31 mouse cellular contexts compared by ENCODE assay signal in the genomic region with DNA sequence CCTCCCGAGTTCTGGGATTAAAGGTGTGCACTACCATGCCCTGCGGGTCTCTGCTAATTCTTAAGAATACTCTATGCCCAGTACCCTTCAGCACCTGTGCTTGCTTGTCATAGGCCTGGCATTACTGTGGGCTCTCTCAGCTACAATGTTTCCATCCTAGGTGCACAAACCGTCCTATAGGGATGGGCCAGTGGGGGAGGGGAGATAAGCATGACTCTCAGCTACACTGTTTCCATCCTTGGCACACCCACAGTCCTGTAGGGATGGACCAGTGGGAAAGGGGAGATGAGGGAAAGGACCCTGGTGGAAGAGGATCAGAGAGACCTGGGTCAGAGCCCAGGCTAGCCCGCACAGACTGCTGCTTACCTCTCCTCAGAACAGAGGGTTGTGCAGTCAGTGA. TPM values are rescaled to one million over a fixed set of nuclear protein-coding genes. Genes with fewer than 3 reads are reported as not detected.
DNase-seq lines count a peak whose midpoint lies in the region; ATAC-seq and TF ChIP-seq lines count a peak whose summit lies in the region.
"Had no signal": no experiment of that assay in that cellular context is flagged by ENCODE, and none has a peak within 500 bp of the region (broad histone marks: within the 10 kb centered on the region; RNA-seq: fewer than 3 reads in every experiment).

No protein-coding gene starts in this region.

- DNase-seq in R1 (ENCODE audit: low read depth, low spot score): peak; percentile 40
- DNase-seq in testis, postnatal 14 days (ENCODE audit: low spot score): peak; percentile 84
- no peak for DNase-seq in forebrain, embryonic 11.5 days (ENCODE audit: low spot score)
- DNase-seq in hindbrain, postnatal 0 days (ENCODE audit: low spot score): no peak
- DNase-seq in retina, postnatal 1 day: no peak
- DNase-seq: adrenal gland, adult 2 months; adrenal gland, postnatal 10 days; adrenal gland, postnatal 25 days; cerebellum, adult 11 months; cerebellum, adult 18-20 months; cerebellum, adult 8-10 months; cerebellum, adult 9-11 months; cerebellum, postnatal 14 days; cerebellum, postnatal 36 days; embryo, embryonic 11 days; forebrain, postnatal 0 days had no signal

- H3K4me1 ChIP-seq in E14TG2a.4 (replicated peaks; ENCODE audit: low read depth, low read length): peaks cover 86% of the 10 kb centered on the region
- H3K4me1 ChIP-seq in ES-Bruce4 (ENCODE audit: control insufficient read depth, insufficient read depth, low read length): peaks cover 2% of the 10 kb centered on the region
- no peaks in the 10 kb centered on the region for H3K4me1 ChIP-seq in forebrain, embryonic 11.5 days (replicated peaks; ENCODE audit: control insufficient read depth, insufficient read depth, low read length)
- no peaks in the 10 kb centered on the region for H3K4me1 ChIP-seq in hindbrain, postnatal 0 days (ENCODE audit: insufficient read depth, low read length)
- H3K4me1 ChIP-seq: forebrain, embryonic 13.5 days; forebrain, embryonic 15.5 days had no signal

- H3K9me3 ChIP-seq in E14TG2a.4 (ENCODE audit: low read length) (no peaks in the 10 kb centered on the region), ES-Bruce4 (replicated peaks; ENCODE audit: control insufficient read depth, insufficient read depth, low read length, poor library complexity, severe bottlenecking) (no peaks in the 10 kb centered on the region)
- H3K9me3 ChIP-seq in forebrain, embryonic 11.5 days (ENCODE audit: control insufficient read depth, low read length): no peaks in the 10 kb centered on the region
- H3K9me3 ChIP-seq in hindbrain, postnatal 0 days (ENCODE audit: low read length): no peaks in the 10 kb centered on the region
- H3K9me3 ChIP-seq: embryonic facial prominence, embryonic 13.5 days; embryonic facial prominence, embryonic 15.5 days; forebrain, embryonic 10.5 days; forebrain, embryonic 13.5 days; forebrain, embryonic 15.5 days; G1E had no signal

- WGBS in forebrain, embryonic 11.5 days: 87% methylated on average over 4 of the region's 4 CpGs
- 89% methylated on average over 4 of the region's 4 CpGs for WGBS in hindbrain, postnatal 0 days

- H3K4me3 ChIP-seq in E14TG2a.4 (replicated peaks; ENCODE audit: low read length) (peak overlapping the region; percentile 86), ES-Bruce4 (ENCODE audit: low read depth, low read length) (peak overlapping the region; percentile 60)
- no peak overlapping the region for H3K4me3 ChIP-seq in forebrain, embryonic 11.5 days (ENCODE audit: low read depth, low read length)
- no peak overlapping the region for H3K4me3 ChIP-seq in hindbrain, postnatal 0 days (ENCODE audit: low read length)
- H3K4me3 ChIP-seq: embryonic facial prominence, embryonic 13.5 days; embryonic facial prominence, embryonic 15.5 days; erythroblast, embryonic 14.5 days; forebrain, embryonic 10.5 days; forebrain, embryonic 13.5 days; forebrain, embryonic 15.5 days had no signal

- no peak overlapping the region for H3K27ac ChIP-seq in ES-Bruce4 (ENCODE audit: insufficient read depth, low read length)
- no peak overlapping the region for H3K27ac ChIP-seq in forebrain, embryonic 11.5 days (ENCODE audit: low read depth, low read length)
- H3K27ac ChIP-seq in hindbrain, postnatal 0 days: no peak overlapping the region
- H3K27ac ChIP-seq: embryonic facial prominence, embryonic 13.5 days; embryonic facial prominence, embryonic 15.5 days; forebrain, embryonic 10.5 days; forebrain, embryonic 13.5 days; forebrain, embryonic 15.5 days had no signal

- H3K36me3 ChIP-seq in E14TG2a.4 (ENCODE audit: insufficient read depth, low read length) (peaks cover 74% of the 10 kb centered on the region), ES-Bruce4 (ENCODE audit: control insufficient read depth, insufficient read depth, low read length, poor library complexity, severe bottlenecking) (no peaks in the 10 kb centered on the region)
- H3K36me3 ChIP-seq in forebrain, embryonic 11.5 days (ENCODE audit: control insufficient read depth, insufficient read depth, low read length): no peaks in the 10 kb centered on the region
- H3K36me3 ChIP-seq in hindbrain, postnatal 0 days (ENCODE audit: insufficient read depth, low read length): no peaks in the 10 kb centered on the region
- H3K36me3 ChIP-seq: embryonic facial prominence, embryonic 13.5 days; embryonic facial prominence, embryonic 15.5 days; forebrain, embryonic 10.5 days; forebrain, embryonic 15.5 days; G1E had no signal

- H3K9ac ChIP-seq in ES-Bruce4 (ENCODE audit: low read depth, poor library complexity, severe bottlenecking): no peak overlapping the region
- no peak overlapping the region for H3K9ac ChIP-seq in forebrain, embryonic 11.5 days (ENCODE audit: low read length)
- no peak overlapping the region for H3K9ac ChIP-seq in hindbrain, postnatal 0 days (replicated peaks; ENCODE audit: low read length)
- H3K9ac ChIP-seq: embryonic facial prominence, embryonic 13.5 days; embryonic facial prominence, embryonic 15.5 days; forebrain, embryonic 13.5 days; forebrain, embryonic 15.5 days; forebrain, postnatal 0 days had no signal

- no peak overlapping the region for H3K4me2 ChIP-seq in forebrain, embryonic 11.5 days (ENCODE audit: low read depth, low read length, severe bottlenecking)
- no peak overlapping the region for H3K4me2 ChIP-seq in hindbrain, postnatal 0 days (ENCODE audit: low read depth, low read length)
- H3K4me2 ChIP-seq: embryonic facial prominence, embryonic 13.5 days; embryonic facial prominence, embryonic 15.5 days; forebrain, embryonic 13.5 days; forebrain, embryonic 15.5 days had no signal

- H3K27me3 ChIP-seq in E14TG2a.4 (ENCODE audit: insufficient read depth, low read length) (0 out of 2 replicates have a peak, but pooled peaks cover 5% of the 10 kb centered on the region), ES-Bruce4 (ENCODE audit: control insufficient read depth, insufficient read depth, low read length, poor library complexity, severe bottlenecking) (no peaks in the 10 kb centered on the region)
- H3K27me3 ChIP-seq in forebrain, embryonic 11.5 days (ENCODE audit: control insufficient read depth, insufficient read depth, low read length): no peaks in the 10 kb centered on the region
- H3K27me3 ChIP-seq in hindbrain, postnatal 0 days (ENCODE audit: insufficient read depth, low read length): no peaks in the 10 kb centered on the region
- H3K27me3 ChIP-seq: embryonic facial prominence, embryonic 13.5 days; embryonic facial prominence, embryonic 15.5 days; forebrain, embryonic 15.5 days had no signal

- ATAC-seq in forebrain, embryonic 11.5 days (replicated peaks; ENCODE audit: low FRiP score): no peak
- no peak for ATAC-seq in hindbrain, postnatal 0 days
- ATAC-seq: forebrain, embryonic 13.5 days; forebrain, embryonic 15.5 days; forebrain, postnatal 0 days; Patski had no signal

- TF ChIP-seq CTCF in E14TG2a.4 (conservative IDR thresholded peaks at IDR 0.05; ENCODE audit: low read length) (no peak), ES-Bruce4 (IDR thresholded peaks at IDR 0.05; ENCODE audit: low read depth, low read length) (no peak)
- TF ChIP-seq CTCF in hindbrain, postnatal 0 days (IDR thresholded peaks at IDR 0.05; ENCODE audit: low read depth): no peak

- no peak for TF ChIP-seq POLR2A in ES-Bruce4 (IDR thresholded peaks at IDR 0.05; ENCODE audit: insufficient read depth, low read length)

- TF ChIP-seq EP300 in ES-Bruce4 (IDR thresholded peaks at IDR 0.05; ENCODE audit: insufficient read depth, low read depth, low read length): 0 out of 2 replicates have a peak, but pooled peaks have one; percentile 32

RNA-seq across cellular contexts. Expression of a gene that starts 4.6 kb away (rescaled TPM):
- 175 and 179 TPM in 2 replicates for polyA plus RNA-seq in ES-Bruce4 (2011; ENCODE audit: insufficient read depth, insufficient read length, low read depth, missing spikeins)
- polyA plus RNA-seq in forebrain, embryonic 11.5 days (2014; fragmentation: Nextera tagmentation; extraction: Ambion mirVana): not detected in 2 replicates
- 0.63 TPM in 1 of 2 replicates, not detected in the other for total RNA-seq in hindbrain, postnatal 0 days (2014; rRNA removed)
- 0.13 and 0.44 TPM in 2 replicates for polyA plus RNA-seq in hindbrain, postnatal 0 days (2015; fragmentation: Nextera tagmentation; extraction: Ambion mirVana)
- total RNA-seq: forebrain, postnatal 0 days had no signal
- polyA plus RNA-seq: brain, embryonic 14.5 days; C2C12; embryonic facial prominence, embryonic 11.5 days; erythroblast, embryonic 14.5 days; forebrain, embryonic 10.5 days; forebrain, embryonic 13.5 days; forebrain, embryonic 15.5 days; forebrain, postnatal 0 days; G1E had no signal

RNA-seq across cellular contexts. Expression of a gene that starts 6.3 kb away (rescaled TPM):
- 20.9 and 23.5 TPM in 2 replicates for polyA plus RNA-seq in ES-Bruce4 (2011; ENCODE audit: insufficient read depth, insufficient read length, low read depth, missing spikeins)
- 0.21 TPM in 1 of 2 replicates, not detected in the other for polyA plus RNA-seq in forebrain, embryonic 11.5 days (2014; fragmentation: Nextera tagmentation; extraction: Ambion mirVana)
- total RNA-seq in hindbrain, postnatal 0 days (2014; rRNA removed): 0.14 and 0.99 TPM in 2 replicates
- 0.05 and 0.30 TPM in 2 replicates for polyA plus RNA-seq in hindbrain, postnatal 0 days (2015; fragmentation: Nextera tagmentation; extraction: Ambion mirVana)
- total RNA-seq: adrenal gland, adult 2 months; adrenal gland, postnatal 25 days; adrenal gland, postnatal 4 days; common myeloid progenitor, adult 5-6 weeks; forebrain, postnatal 0 days; G1E had no signal
- polyA plus RNA-seq: C2C12; erythroblast, embryonic 14.5 days; forebrain, embryonic 13.5 days had no signal

RNA-seq across cellular contexts. Expression of a gene that starts 27.3 kb away (rescaled TPM):
- 100 and 102 TPM in 2 replicates for polyA plus RNA-seq in ES-Bruce4 (2011; ENCODE audit: insufficient read depth, insufficient read length, low read depth, missing spikeins)
- polyA plus RNA-seq in forebrain, embryonic 11.5 days (2014; fragmentation: Nextera tagmentation; extraction: Ambion mirVana): 171 and 174 TPM in 2 replicates
- 183 and 208 TPM in 2 replicates for total RNA-seq in hindbrain, postnatal 0 days (2014; rRNA removed)
- 96.5 and 101 TPM in 2 replicates for polyA plus RNA-seq in hindbrain, postnatal 0 days (2015; fragmentation: Nextera tagmentation; extraction: Ambion mirVana)

RNA-seq across cellular contexts. Expression of a gene that starts 32.0 kb away (rescaled TPM):
- polyA plus RNA-seq in ES-Bruce4 (2011; ENCODE audit: insufficient read depth, insufficient read length, low read depth, missing spikeins): 12.7 and 13.5 TPM in 2 replicates
- polyA plus RNA-seq in forebrain, embryonic 11.5 days (2014; fragmentation: Nextera tagmentation; extraction: Ambion mirVana): 2.0 and 2.5 TPM in 2 replicates
- 5.1 and 5.3 TPM in 2 replicates for total RNA-seq in hindbrain, postnatal 0 days (2014; rRNA removed)
- 1.7 and 1.8 TPM in 2 replicates for polyA plus RNA-seq in hindbrain, postnatal 0 days (2015; fragmentation: Nextera tagmentation; extraction: Ambion mirVana)
- polyA plus RNA-seq: G1E had no signal

RNA-seq across cellular contexts. Expression of a gene that starts 58.8 kb away (rescaled TPM):
- polyA plus RNA-seq in ES-Bruce4 (2011; ENCODE audit: insufficient read depth, insufficient read length, low read depth, missing spikeins): 4.2 and 4.7 TPM in 2 replicates
- 34.9 and 38.6 TPM in 2 replicates for polyA plus RNA-seq in forebrain, embryonic 11.5 days (2014; fragmentation: Nextera tagmentation; extraction: Ambion mirVana)
- total RNA-seq in hindbrain, postnatal 0 days (2014; rRNA removed): 72.0 and 75.7 TPM in 2 replicates
- 58.5 and 60.4 TPM in 2 replicates for polyA plus RNA-seq in hindbrain, postnatal 0 days (2015; fragmentation: Nextera tagmentation; extraction: Ambion mirVana)

Comparison
In these comparisons a context has a peak if more than half of its experiments do, and no peak if none do; other contexts are left out.
1. H3K4me3 ChIP-seq: peak in E14TG2a.4 (single experiment) and ES-Bruce4 (single experiment); none in forebrain, embryonic 11.5 days (single experiment) and hindbrain, postnatal 0 days (single experiment).
2. DNase-seq: peak in R1 (single experiment) and testis, postnatal 14 days (single experiment); none in forebrain, embryonic 11.5 days (single experiment), hindbrain, postnatal 0 days (single experiment) and retina, postnatal 1 day (single experiment).
3. RNA of a gene that starts 4.6 kb away (polyA plus RNA-seq): 175 to 179 TPM in ES-Bruce4; 0.13 to 0.44 TPM in hindbrain, postnatal 0 days and not detected in forebrain, embryonic 11.5 days; every median in the first group is over 100 times any median in the second.
4. RNA of a gene that starts 6.3 kb away (polyA plus RNA-seq): 20.9 to 23.5 TPM in ES-Bruce4; 0.21 TPM in forebrain, embryonic 11.5 days and 0.05 to 0.30 TPM in hindbrain, postnatal 0 days; every median in the first group is over 10 times any median in the second.